Mouse (Mus musculus) ovary, adult 18-20 months (tissue): Measurements from ENCODE around the gene Eif5a.

Source experiments
- DNase-seq: peaks from one replicate; pipeline ENCODE4 v3.0.0; 2022; ENCODE audit warnings: low spot score, mixed read lengths

Gene Eif5a

DNA sequence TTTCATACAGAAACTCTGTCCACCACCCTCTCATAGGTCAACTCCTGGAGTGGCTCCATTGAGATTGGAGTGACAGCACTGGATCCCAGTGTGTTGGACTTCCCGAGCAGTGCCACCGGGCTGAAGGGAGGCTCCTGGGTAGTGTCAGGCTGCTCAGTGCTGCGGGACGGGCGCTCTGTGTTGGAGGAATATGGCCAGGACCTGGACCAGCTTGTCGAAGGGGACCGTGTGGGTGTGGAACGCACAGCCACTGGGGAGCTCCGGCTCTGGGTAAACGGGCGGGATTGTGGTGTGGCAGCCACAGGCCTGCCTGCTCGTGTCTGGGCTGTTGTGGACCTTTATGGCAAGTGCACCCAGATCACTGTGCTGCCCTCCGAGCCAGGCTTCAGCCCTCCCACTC, 18.8 kb downstream of the Eif5a start:
- peak; percentile 1 for DNase-seq

DNA sequence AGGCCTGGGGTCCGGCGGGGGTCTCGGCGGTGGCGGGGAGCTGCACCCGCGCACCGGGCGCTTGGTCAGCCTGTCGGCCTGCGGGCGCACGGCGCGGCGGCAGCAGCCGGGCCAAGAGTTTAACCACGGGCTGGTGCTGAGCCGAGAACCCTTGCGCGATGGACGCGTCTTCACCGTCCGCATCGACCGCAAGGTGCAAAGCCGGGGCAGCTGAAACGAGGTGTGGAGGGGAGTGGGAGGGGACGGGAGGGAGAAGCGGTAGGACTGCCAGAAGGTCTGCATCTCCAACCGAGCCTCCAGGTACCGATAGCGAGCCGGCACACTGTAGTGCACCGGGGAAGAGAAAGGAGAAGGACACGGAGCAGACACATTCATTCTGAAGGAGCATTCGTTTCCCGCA, 19.8 kb downstream of the Eif5a start:
- peak; percentile 1 for DNase-seq

DNA sequence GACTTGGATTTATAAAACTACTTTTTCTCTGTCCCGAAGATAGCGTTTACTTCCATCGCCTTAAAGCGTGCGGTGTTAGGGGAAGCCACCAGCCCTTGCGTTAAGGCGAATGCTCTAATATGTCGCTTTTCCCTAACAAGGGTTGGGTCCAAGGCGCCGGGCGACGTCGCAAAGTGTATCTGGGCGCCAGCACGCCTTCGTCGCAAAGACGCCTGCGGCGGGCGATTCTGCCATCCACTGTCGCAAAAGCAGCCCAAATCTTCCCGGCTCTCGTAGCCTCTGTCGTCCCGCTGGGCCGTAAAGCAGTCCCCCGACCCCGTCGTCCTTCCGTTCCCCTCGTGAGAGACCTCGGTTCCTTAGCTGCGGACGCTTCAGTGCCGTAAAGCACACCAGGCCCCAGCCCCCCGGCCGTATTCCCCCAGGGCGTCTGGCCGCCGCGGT, 20.3 kb downstream of the Eif5a start:
- DNase-seq: peak; percentile 97

DNA sequence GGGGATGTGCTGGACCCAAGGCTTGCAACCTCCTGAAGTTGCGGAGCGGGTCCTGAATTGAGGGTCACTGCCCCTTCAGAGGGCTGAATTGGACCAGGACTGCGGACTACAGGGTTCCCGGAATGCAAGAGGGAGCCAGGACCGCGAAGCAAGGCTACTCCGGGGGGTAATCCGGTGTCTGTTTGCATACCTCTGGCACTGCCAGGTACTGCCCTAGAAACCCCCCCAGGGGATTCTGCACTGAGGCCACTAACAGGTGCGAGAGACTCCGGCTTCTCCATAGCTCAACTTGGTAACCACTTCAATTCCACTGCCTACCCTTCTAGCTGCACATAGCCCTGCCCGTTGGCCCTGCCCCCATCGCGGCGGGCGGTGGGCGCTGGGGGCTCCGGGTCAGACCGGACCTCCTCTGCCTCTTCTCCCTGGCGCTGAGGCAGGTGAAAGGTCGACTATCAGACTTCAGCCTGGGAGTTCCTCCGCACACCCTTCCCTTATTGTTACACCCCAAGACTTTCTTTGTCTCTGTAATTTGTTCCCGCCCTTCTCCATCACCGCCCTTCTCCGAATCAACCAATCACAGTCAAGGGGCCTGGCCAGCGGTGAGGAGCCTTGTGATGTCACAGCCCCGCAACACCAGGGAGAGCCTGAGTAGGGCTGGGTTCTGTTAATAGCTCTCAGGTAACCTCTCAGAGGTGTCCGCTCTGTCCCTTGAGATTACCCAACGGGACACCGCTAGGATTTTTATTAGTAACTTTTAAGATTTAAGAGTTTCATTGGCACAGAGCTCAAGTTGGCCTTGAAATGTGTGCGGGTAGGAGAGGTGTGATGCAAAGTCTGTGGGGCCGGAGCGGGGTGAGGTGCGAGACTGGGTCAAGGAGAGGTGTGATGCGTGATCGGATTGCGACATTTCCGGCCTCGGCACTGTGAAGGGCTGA, 21.0 kb downstream of the Eif5a start, which contains the start of the genes 2810408A11Rik and Neurl4:
2810408A11Rik (minus strand) TSS at position 517 of the 935 bp plus-strand sequence.
Neurl4 (plus strand) TSS at position 602 of the 935 bp plus-strand sequence.
- DNase-seq: peak; percentile 89

DNA sequence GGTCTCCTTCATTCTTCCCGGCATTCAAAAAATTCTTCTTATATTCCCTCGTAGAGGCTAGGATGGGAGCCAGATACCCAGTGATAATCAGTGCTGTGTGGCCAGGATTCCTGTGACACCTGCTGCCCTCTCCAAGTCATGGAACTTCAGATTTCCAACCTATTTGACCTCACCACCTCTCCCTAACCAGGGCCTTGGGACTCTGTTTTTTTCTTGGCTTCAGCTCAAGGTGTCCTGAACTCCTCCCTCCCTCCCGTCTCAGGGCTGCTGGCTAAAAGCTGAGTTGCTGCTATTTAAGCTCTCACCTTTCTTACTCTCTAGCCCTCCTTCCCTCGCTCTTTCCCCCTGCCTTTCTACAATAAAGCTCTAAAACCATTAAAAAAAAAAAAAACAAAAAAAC, 21.9 kb downstream of the Eif5a start:
- no peak for DNase-seq

DNA sequence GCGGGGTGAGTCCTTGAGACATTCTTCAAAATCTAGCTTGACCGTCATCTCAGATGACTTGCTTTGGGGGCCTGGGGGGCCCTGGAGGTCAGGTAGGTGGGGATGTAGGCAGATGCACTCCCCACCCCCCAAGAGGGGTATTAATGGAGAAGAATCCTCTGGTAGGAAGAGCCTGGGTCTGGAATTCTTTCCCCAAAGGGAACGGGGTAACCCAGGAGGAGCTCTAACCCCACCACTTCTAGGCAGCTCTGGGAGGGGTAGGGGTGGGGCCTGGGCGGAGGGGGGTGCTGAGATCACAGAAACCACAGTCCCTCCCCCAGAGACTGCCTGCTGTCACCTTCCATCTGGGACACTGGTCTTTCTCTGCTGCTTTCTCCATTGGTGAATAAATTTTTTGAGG, 26.5 kb downstream of the Eif5a start, which contains the start of gene Acap1:
Acap1 (minus strand) TSS at position 249 of the 400 bp plus-strand sequence.
- DNase-seq: no peak

DNA sequence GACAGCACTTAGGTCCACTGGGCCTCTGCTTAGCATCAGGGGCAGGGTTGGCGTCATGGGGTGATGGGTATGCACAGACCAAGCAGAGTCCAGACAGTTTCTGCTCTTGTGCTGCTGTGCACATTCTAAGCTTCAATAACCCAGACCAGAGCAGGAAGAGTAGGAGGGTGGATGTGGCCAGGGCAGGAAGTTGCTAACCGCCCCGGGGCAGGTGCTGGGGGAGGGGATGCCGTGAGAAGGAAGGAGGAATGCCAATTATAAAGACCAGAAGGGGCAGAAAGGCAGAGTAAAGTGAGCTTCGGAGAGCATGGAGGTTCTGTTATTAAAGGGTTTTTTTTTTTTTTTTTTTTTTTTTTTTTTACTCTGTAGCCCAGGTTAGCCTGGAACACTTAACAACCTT, 27.1 kb downstream of the Eif5a start:
- DNase-seq: no peak

DNA sequence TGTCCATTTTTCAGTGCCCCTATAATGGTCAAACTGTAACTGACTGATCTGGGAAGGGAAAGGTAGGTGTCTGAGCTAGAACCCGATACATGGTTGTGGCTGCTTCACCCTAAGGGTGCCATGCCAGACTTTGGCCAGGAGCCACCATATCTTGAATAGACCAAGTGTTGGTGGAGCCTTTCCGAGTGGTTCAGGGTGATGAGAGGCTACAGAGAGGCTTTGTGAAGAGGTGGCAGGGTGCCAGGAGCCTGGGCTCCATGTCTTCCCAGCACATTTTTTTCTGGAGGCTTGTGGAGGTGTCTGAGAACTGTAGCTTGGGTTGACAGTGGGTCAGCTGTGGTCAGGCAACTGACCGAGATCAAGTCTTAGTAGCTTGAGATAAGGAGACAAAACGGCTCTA, 30.3 kb downstream of the Eif5a start:
- no peak for DNase-seq

DNA sequence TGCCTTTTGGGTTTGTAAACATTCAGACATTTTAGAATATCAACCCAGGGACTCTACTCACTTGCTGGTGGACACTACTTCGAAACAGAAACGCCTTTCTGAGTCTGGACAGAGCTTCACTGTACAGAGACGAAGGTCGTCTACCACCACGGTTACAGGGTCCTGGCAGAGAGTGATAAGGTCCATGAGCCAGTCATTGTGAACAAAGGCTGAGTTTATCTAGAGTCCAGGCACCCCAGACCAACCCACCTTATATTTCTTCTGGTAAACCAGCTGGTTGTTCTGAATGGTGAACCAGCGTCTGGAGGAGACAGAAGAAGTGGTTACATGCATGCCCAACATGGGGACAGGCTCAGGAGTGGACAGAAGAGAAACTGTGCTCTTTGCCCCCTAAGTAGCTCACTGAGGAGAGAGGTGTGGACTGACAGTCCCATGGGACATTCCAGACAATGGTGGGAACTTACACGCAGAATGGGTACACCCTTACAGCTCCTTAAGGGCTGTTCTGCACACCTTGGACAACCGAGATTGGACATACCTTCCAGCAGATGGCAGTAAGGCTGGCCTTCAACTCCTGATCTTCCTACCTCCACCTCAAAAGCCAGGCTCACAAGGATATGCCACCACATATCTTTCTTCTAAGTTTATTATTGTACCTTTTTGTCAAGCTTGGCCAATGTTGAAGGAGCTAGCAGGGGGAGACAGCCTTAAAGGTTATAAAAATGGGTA, 34.7 kb downstream of the Eif5a start:
- DNase-seq: no peak

DNA sequence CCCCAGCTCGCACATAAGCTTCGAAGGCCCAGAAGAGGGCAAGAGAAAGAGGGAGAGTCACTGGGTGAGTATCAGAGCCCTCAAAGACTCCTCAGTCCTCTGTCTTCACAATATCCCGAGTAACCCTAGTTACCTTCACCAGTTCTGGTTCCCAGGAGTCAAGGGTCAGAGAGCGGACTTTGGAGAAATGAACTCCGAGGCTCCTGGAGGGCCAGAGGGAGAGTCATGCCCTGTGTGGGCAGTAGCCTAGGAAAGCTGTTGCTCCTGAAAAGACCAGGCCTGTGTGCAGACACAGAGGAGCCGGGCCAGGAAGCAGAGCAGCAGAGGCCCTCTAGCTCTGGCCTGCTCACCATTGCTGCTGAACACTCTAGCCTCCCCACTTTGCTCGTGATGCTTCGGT, 37.1 kb downstream of the Eif5a start:
- no peak for DNase-seq

DNA sequence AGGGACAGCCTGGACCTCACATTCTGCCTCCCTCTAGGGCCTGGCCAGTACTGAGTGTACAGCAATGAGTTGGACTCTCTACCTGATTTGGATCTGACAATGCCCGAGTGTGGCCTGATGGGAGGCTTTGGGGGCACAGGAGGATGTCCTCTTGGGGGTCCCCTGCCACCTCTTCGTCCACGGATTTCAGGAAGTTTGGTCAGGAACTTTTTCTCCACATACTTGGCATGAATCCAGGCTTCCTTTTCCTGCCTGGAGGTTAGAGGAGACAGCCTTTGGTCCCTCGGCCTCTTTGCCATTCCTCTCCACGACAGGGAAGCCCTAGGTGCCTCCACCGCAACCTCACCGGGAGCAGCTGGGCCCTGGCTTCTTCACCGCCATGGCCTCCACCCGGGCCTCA, 37.5 kb downstream of the Eif5a start:
- DNase-seq: no peak

DNA sequence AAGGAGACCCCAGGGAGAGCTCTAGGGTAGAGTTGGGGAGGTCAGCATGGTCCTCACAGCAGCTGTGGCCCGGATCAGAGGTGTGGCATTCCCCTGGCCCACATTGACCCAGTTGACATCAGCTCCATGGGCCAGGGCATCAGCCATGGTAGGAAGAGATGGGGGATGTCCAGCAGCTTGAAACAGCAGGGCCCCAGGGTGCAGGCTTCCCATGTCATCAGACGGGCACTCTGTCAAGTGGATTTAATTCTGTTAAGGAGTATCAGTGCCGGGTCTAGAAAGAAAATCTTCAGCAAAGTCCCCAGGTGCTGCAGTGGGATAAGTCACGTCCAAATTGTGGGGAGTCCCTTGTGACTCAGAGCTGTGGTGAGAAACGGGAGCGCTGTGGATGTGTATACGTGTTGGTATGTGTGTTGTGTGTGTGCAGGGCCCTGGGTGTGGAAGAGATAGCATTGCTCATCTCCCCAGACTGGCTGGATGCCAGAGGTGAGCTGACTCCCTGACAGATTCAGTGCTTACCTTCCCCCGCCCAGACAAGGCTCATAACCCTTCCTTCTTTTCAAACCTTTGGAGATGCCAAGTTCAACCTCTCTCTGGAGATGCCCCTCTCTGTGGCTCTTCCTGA, 38.1 kb downstream of the Eif5a start:
- DNase-seq: no peak

DNA sequence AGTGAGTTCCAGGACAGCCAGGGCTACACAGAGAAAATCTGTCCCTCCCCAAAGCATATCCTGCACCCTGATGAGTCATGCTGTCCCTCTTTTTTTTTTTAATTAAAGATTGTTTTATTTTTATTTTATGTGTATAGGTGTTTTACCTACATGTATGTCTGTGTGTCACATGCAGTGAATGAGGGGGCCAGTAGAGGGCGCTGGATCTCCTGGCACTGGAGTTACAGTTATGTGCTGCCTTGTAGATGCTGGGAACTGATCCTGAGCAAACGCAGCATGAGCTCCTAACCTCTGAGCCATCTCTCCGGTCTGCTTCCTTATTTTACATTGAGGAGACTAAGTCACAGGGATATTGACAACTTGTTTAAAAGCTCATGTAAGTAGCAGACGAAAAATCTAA, 38.7 kb downstream of the Eif5a start:
- DNase-seq: no peak

DNA sequence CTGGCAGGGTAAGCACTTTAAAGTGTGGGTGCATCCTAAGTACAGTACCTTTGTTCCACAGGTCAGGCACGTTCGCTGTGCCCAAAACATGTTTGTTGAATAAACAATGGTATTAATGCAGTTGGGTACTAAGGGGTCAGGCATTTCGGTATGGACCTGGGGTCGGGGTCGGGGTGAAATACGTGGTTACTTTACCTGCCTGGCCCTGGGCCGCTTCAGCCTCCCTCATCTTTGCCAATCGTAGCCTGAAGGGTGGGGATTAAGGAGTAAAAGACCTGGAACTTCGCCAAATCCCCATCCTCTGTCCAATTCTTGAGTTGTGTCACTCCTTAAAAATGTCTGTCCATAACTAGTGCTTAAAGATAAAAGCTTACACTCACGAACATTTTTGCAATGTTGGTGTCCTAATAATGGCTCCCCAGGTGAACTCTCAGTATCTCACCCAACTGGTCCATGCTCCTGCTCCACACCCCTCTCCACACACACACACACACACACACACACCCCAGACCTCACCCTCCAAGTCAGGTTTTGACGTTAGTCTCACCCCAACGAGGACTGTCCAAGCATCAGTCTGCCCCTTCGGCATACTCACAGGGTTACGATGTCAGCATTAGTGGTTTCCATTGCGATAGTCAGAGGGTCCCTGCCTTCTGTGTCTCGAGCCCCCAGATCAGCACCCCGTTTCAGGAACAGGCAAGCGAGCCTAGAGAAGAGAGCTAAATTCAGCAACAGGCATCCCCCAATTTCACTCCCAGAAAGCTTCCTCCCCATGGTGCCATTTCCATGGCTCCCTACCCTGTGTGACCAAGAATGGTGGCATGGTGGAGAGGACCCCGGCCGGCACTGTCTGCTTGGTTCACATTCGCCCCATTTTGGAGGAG, 39.7 kb downstream of the Eif5a start:
- no peak for DNase-seq

DNA sequence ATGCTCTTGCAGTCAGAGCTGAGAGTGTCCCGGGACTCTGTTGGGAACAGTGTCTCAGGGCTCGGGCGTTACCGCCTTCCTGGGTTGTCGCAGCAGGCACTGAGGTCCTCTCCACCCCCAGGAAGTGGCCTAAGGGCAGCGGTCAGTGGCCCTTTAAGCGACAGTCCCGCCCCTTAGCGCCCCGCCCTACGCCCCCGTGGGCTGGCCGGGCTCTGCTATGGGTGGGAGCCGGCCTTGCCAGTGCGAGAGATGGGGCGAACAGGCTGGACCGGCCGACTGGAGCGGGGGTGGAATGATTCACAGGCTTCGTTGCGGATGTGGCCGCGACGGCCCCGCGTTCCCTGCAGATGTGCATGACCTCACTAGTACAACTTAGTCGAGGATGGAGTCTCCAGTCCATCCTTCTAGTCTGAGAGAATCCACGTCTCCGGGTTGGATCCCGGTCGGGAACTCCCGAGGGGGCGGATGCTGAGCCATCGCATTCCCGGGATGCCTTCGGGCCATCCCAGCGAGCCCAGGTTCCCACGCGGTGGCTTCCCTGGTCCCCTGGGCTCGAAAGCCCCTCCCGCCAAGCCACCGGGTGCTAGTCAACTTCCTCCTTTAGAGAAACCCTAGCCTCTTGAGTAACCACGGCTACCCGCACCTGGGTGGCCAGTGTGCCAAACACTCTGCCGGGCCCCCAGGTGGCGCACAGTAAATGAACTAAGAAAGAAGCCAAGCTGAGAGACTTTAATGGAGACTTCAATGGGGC, 40.7 kb downstream of the Eif5a start, which contains the start of gene Kctd11:
Kctd11 (minus strand) TSS at position 554 of the 751 bp plus-strand sequence.
- DNase-seq: peak; percentile 90

DNA sequence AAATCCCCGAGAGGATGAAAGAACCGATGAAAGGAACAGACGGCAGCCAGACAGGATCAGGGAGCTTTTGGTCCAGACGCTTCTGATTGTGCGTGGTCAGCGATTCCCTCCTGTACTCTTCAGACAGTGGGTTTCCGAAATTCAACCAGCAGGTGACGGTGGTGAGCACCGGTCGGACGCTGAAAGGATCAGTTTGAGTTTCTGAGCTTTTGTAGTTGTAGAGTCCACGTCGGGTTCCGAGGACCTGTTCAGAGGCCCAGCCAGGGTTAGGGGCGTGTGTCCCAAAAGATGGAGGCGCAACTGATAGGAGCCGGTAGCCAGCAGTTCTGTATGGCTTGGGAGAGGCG, 41.3 kb downstream of the Eif5a start:
- DNase-seq: no peak

DNA sequence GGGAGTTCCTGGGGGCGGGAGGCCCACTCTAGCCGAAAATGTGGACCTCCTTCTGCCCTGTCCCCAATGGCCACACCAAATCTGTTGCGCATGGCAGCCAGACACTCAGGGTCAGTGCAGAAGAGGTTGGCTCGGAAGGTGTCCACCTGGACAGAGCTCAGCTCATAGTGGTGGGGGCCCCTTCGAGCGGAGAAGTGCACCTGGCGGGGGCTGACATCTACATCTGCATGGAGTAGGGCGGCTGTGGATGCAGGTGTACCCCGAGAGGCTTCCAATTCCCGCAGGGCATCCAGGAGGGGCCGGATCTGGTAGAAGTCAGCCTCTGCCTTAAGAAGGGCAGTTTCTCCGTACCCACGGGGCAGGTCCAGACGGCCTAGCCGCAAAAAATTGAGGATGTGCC, 42.0 kb downstream of the Eif5a start:
- DNase-seq: no peak

DNA sequence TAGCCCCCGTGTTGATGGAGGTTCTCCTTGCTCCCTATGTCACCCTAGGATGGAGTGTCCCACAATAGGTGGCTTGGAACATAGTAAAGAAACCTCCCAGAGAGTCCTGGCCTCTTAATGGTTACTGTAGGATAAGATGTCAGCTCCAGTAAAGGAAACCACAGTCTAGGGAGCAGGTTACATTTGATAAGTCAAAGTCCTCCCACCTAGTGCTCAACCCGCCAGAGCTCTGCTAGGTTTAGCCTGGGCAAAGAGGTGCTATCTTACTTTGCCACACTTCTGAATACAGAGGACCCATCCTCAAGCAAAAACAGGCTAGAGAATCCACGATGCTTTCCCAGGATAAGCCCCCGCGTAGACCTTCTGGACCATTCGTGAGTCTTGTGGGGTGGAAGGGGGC, 42.8 kb downstream of the Eif5a start:
- DNase-seq: no peak

DNA sequence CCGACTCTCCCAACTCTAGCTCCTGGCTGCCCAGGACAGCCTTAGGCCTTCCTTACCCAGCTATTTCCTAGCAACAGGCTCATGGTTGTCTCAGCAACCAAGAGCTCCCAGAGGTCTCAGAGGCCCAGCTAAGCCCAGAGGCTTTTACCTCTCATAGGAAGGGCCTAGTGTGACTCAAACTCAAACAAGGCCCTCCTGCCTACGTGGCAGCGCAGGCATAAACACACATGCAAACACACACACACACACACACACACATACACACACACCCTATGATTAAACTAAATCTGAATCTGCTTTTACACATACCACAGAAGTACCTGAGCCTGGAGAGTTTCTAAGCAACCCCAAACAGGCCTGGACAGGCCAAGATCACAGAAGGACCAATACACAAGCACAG, 43.4 kb downstream of the Eif5a start:
- DNase-seq: no peak

DNA sequence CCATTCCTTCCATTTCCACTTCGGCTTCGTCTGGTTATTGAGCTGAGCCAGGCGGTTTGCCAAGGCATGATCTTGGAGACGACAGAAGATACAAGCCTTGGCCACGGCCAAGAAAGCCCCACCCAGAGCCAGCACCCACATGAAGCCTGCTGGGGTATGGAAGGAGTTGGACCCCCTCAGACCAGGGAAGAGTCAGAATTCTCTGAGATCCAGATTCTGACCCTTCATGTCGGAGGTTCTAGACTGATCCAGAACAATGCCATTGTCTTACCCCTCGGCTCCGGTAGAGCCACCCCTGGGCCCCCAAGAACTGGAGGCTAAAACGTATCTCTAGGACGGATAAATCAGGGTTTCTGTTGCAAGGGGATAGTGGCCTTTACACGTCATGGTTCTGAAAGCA, 43.9 kb downstream of the Eif5a start, which contains the start of gene Tmem95:
Tmem95 (minus strand) TSS at position 141 of the 400 bp plus-strand sequence.
- no peak for DNase-seq

DNA sequence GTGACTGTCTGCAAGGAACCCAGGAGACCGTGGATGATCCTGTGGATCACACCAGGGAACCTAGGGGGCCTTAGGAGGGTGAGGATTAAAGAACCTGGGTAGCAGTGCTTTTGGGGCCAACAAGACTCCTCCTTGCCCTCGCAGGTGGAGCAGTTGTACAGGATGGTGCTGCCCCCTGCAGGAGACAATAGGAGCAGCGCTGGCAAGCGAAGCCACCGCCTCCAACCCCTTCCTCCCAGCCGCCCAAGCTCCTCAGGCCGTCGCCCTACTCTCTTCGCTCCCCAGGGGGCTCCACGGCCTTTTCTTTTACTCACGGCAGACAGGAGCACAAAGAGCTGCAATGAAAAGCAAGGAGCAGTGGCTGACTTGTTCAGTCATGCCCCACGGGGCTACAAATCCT, 44.9 kb downstream of the Eif5a start:
- DNase-seq: peak; percentile 63
